Mouse (Mus musculus) kidney, postnatal 0 days (tissue): Measurements from ENCODE around the gene Macrod1. TPM values are rescaled to one million over a fixed set of nuclear protein-coding genes. Genes with fewer than 3 reads are reported as not detected.

Source experiments
- ATAC-seq: fragments of 200-750 bp; cut with Nextera tagmentation; replicated peaks from 2 replicates; pipeline ENCODE4 v1.8.0; 2017; ENCODE audit warnings: low read depth, moderate number of reproducible peaks, moderate TSS enrichment, moderate library complexity; ENCODE audit not compliant: low FRiP score
- DNase-seq: peaks from one replicate; pipeline ENCODE4 v3.0.0-alpha.2; 2016; ENCODE audit warnings: low spot score
- H3K27ac ChIP-seq: fragments of 300-500 bp; sonication (generic); 2 replicates; pipeline ENCODE4 v1.5.1; 2014; ENCODE audit warnings: mild to moderate bottlenecking
- H3K27me3 ChIP-seq: fragments of 300-500 bp; sonication (generic); 2 replicates; pipeline ENCODE4 v1.6.1; 2014; ENCODE audit warnings: low read length, mixed read lengths; ENCODE audit not compliant: insufficient read depth
- H3K36me3 ChIP-seq: fragments of 300-500 bp; sonication (generic); 2 replicates; pipeline ENCODE4 v1.6.1; 2014; ENCODE audit warnings: low read length, mixed read lengths; ENCODE audit not compliant: insufficient read depth
- H3K4me1 ChIP-seq: fragments of 300-500 bp; sonication (generic); replicated peaks from 2 replicates; pipeline ENCODE4 v1.6.1; 2014; ENCODE audit warnings: antibody characterized with exemption, low read length, mixed read lengths; ENCODE audit not compliant: insufficient read depth
- H3K4me2 ChIP-seq: fragments of 300-500 bp; sonication (generic); 2 replicates; pipeline ENCODE4 v1.6.1; 2014; ENCODE audit warnings: mild to moderate bottlenecking, low read length, moderate library complexity, mixed read lengths
- H3K4me3 ChIP-seq: fragments of 300-500 bp; sonication (generic); replicated peaks from 2 replicates; pipeline ENCODE4 v1.5.1; 2014; ENCODE audit warnings: low read depth, low read length
- H3K9ac ChIP-seq: fragments of 300-500 bp; sonication (generic); 2 replicates; pipeline ENCODE4 v1.6.1; 2014; ENCODE audit warnings: low read depth, low read length
- H3K9me3 ChIP-seq: fragments of 300-500 bp; sonication (generic); replicated peaks from 2 replicates; pipeline ENCODE4 v1.6.1; 2016; ENCODE audit warnings: low read length, inconsistent platforms, mixed read lengths
- CTCF ChIP-seq: IDR thresholded peaks from 2 replicates; pipeline ENCODE4 v1.5.1; 2016; ENCODE audit warnings: antibody characterized with exemption, low read depth, mild to moderate bottlenecking, moderate library complexity
- WGBS: fragments of 180-500 bp; shearing (Covaris S2); extraction: QIAGEN DNeasy Blood & Tissue Kit; methylation state at CpG from one replicate; pipeline ENCODE4 v1.1.7; 2014; 5-methylcytosine and 5-hydroxymethylcytosine counted together
- polyA plus RNA-seq: library from polyadenylated mRNA; unstranded; fragments of >200 nt; fragmentation: Nextera tagmentation; extraction: Ambion mirVana; gene quantifications from 2 replicates; pipeline ENCODE4 v1.2.1, GENCODE M21; 2015

Macrod1 gene
- polyA plus RNA-seq, 1 experiment from 2014 or later, result 35.5 TPM

GRCm38 (mm10) chr19:7164820-7165323 lies 108.3 kb downstream of the Macrod1 start:
- WGBS, result under 1% methylated on average over 35 of the region's 35 CpGs
- no peak for ATAC-seq
- H3K27me3 ChIP-seq, result peaks cover 4% of the 10 kb centered on the region

GRCm38 (mm10) chr19:7165509-7166199 lies 109.0 kb downstream of the Macrod1 start:
- ATAC-seq (no peak), DNase-seq (no peak)
- peak overlapping the region; percentile 75 for H3K9ac ChIP-seq
- no peaks in the 10 kb centered on the region for H3K36me3 ChIP-seq
- peaks cover 4% of the 10 kb centered on the region for H3K27me3 ChIP-seq
- no peak overlapping the region for H3K27ac ChIP-seq
- WGBS, result under 1% methylated on average over 67 of the region's 105 CpGs
- H3K4me1 ChIP-seq, result peaks cover 15% of the 10 kb centered on the region; the same call in 1 of the 2 replicates
- no peak for TF ChIP-seq CTCF
- H3K4me3 ChIP-seq, result peak overlapping the region; percentile 60
- H3K9me3 ChIP-seq, result no peaks in the 10 kb centered on the region
- peak overlapping the region; percentile 99 for H3K4me2 ChIP-seq

More at GRCm38 (mm10) chr19:7164820-7165323, 108.3 kb downstream of the Macrod1 start:
- DNase-seq, result no peak
- Histone ChIP-seq H3K27ac (no peak overlapping the region), H3K9me3 (no peaks in the 10 kb centered on the region), H3K36me3 (no peaks in the 10 kb centered on the region), H3K4me3 (peak overlapping the region; percentile 60), H3K9ac (peak overlapping the region; percentile 75), H3K4me1 (peaks cover 20% of the 10 kb centered on the region; the same call in 1 of the 2 replicates), H3K4me2 (peak overlapping the region; percentile 99)
- no peak for TF ChIP-seq CTCF

- WGBS, result 6% methylated on average over 15 of the region's 15 CpGs
- H3K4me3 ChIP-seq, result peak overlapping the region; percentile 60
- H3K4me2 ChIP-seq, result peak overlapping the region; percentile 99
- no peaks in the 10 kb centered on the region for H3K36me3 ChIP-seq
- peaks cover 4% of the 10 kb centered on the region for H3K27me3 ChIP-seq
- no peaks in the 10 kb centered on the region for H3K9me3 ChIP-seq
- ATAC-seq, result no peak
- TF ChIP-seq CTCF, result no peak
- peak overlapping the region; percentile 75 for H3K9ac ChIP-seq
- peaks cover 22% of the 10 kb centered on the region for H3K4me1 ChIP-seq
- H3K27ac ChIP-seq, result no peak overlapping the region
- DNase-seq, result no peak
Observed at GRCm38 (mm10) chr19:7166200-7166711, 109.6 kb downstream of the Macrod1 start.

- peaks cover 4% of the 10 kb centered on the region for H3K27me3 ChIP-seq
- DNase-seq, result no peak
- WGBS, result 14% methylated on average over 6 of the region's 6 CpGs
- no peaks in the 10 kb centered on the region for H3K36me3 ChIP-seq
- no peaks in the 10 kb centered on the region for H3K9me3 ChIP-seq
- H3K27ac ChIP-seq, result no peak overlapping the region
- H3K4me3 ChIP-seq, result no peak overlapping the region
- H3K9ac ChIP-seq, result no peak overlapping the region
- ATAC-seq, result no peak
- H3K4me2 ChIP-seq, result no peak overlapping the region
- TF ChIP-seq CTCF, result no peak
- H3K4me1 ChIP-seq, result peaks cover 27% of the 10 kb centered on the region
Observed at GRCm38 (mm10) chr19:7166767-7167166, 110.2 kb downstream of the Macrod1 start.

GRCm38 (mm10) chr19:7168423-7168822 lies 111.8 kb downstream of the Macrod1 start:
- no peak overlapping the region for H3K4me3 ChIP-seq
- no peak for TF ChIP-seq CTCF
- no peak overlapping the region for H3K27ac ChIP-seq
- no peaks in the 10 kb centered on the region for H3K9me3 ChIP-seq
- H3K4me1 ChIP-seq, result peaks cover 29% of the 10 kb centered on the region
- no peak overlapping the region for H3K4me2 ChIP-seq
- WGBS, result 45% methylated on average over 2 of the region's 2 CpGs
- H3K36me3 ChIP-seq, result no peaks in the 10 kb centered on the region
- peaks cover 4% of the 10 kb centered on the region for H3K27me3 ChIP-seq
- DNase-seq, result no peak
- no peak for ATAC-seq
- H3K9ac ChIP-seq, result no peak overlapping the region

GRCm38 (mm10) chr19:7170916-7171315 lies 114.3 kb downstream of the Macrod1 start:
- Histone ChIP-seq H3K9ac (no peak overlapping the region), H3K9me3 (no peaks in the 10 kb centered on the region), H3K36me3 (no peaks in the 10 kb centered on the region), H3K4me1 (peaks cover 22% of the 10 kb centered on the region), H3K27me3 (peaks cover 4% of the 10 kb centered on the region; the same call in 1 of the 2 replicates), H3K27ac (peak overlapping the region; percentile 39; the same call in 1 of the 2 replicates), H3K4me3 (no peak overlapping the region), H3K4me2 (no peak overlapping the region)
- no peak for TF ChIP-seq CTCF
- 61% methylated on average over 6 of the region's 6 CpGs for WGBS
- ATAC-seq, result no peak
- DNase-seq, result no peak
